In the genomic region with DNA sequence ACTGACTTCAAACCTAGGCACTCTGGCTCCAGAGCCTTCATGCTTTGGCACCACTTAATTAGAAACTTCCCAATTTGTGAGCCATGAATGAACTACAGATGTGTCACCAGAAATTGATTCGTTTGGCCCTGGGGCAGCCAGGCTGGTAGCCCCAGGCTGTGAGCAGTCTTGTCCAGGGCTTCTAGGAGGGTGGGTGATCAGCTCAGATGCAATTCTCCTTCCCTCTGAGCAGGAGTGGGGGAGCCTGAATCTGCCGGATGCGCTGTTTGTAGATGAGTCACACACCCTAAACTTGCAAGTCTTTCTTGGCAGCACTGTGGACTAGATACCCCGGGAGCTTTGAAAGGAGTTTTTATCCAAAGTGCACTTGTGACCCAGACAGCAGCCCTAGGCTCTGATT, we compare ENCODE assay signal across 22 mouse cellular contexts. TPM values are rescaled to one million over a fixed set of nuclear protein-coding genes. Genes with fewer than 3 reads are reported as not detected.
DNase-seq lines count a peak whose midpoint lies in the region; ATAC-seq and TF ChIP-seq lines count a peak whose summit lies in the region.
"Had no signal": no experiment of that assay in that cellular context is flagged by ENCODE, and none has a peak within 500 bp of the region (broad histone marks: within the 10 kb centered on the region; RNA-seq: fewer than 3 reads in every experiment).

No protein-coding gene starts in this region.

- no peak overlapping the region for H3K27ac ChIP-seq in midbrain, embryonic 11.5 days (ENCODE audit: low read depth, low read length)
- no peak overlapping the region for H3K27ac ChIP-seq in midbrain, embryonic 10.5 days (replicated peaks)
- H3K27ac ChIP-seq: forebrain, embryonic 12.5 days; hindbrain, embryonic 10.5 days; hindbrain, postnatal 0 days; left cerebral cortex, adult 2 months; limb, embryonic 12.5 days; liver, embryonic 13.5 days; macrophage had no signal

- no peaks in the 10 kb centered on the region for H3K27me3 ChIP-seq in midbrain, embryonic 11.5 days (ENCODE audit: control insufficient read depth, insufficient read depth, low read length)
- H3K27me3 ChIP-seq in midbrain, embryonic 10.5 days (ENCODE audit: low read depth, poor library complexity, severe bottlenecking), result no peaks in the 10 kb centered on the region
- no peaks in the 10 kb centered on the region for H3K27me3 ChIP-seq in myocyte (ENCODE audit: control insufficient read depth, insufficient read depth, insufficient read length)
- H3K27me3 ChIP-seq: forebrain, embryonic 12.5 days; limb, embryonic 12.5 days; liver, embryonic 13.5 days had no signal

- ATAC-seq in midbrain, embryonic 11.5 days (ENCODE audit: low FRiP score), result 0 out of 2 replicates have a peak, but pooled peaks have one; percentile 24
- ATAC-seq: hindbrain, postnatal 0 days had no signal

- H3ac ChIP-seq in myocyte (ENCODE audit: control insufficient read depth, insufficient read length), result no peak overlapping the region

- no peak overlapping the region for H3K9ac ChIP-seq in midbrain, embryonic 11.5 days (ENCODE audit: low read length)
- H3K9ac ChIP-seq: forebrain, embryonic 12.5 days; limb, embryonic 12.5 days; liver, embryonic 13.5 days; lung, embryonic 14.5 days had no signal

- no peak overlapping the region for H3K4me2 ChIP-seq in midbrain, embryonic 11.5 days
- peak overlapping the region; percentile 4 for H3K4me2 ChIP-seq in myocyte (ENCODE audit: low read depth)
- H3K4me2 ChIP-seq: forebrain, embryonic 12.5 days; limb, embryonic 12.5 days; liver, embryonic 13.5 days; lung, embryonic 14.5 days had no signal

- no peaks in the 10 kb centered on the region for H3K9me3 ChIP-seq in midbrain, embryonic 11.5 days (ENCODE audit: control insufficient read depth, low read length)
- H3K9me3 ChIP-seq in midbrain, embryonic 10.5 days (replicated peaks), result no peaks in the 10 kb centered on the region
- H3K9me3 ChIP-seq: forebrain, embryonic 12.5 days; hindbrain, embryonic 10.5 days; limb, embryonic 12.5 days; liver, embryonic 13.5 days had no signal

- H3K4me1 ChIP-seq in midbrain, embryonic 11.5 days (ENCODE audit: control insufficient read depth, insufficient read depth, low read length), result no peaks in the 10 kb centered on the region
- no peaks in the 10 kb centered on the region for H3K4me1 ChIP-seq in midbrain, embryonic 10.5 days
- H3K4me1 ChIP-seq: liver, embryonic 13.5 days had no signal

- no peak for TF ChIP-seq POLR2A in myocyte (IDR thresholded peaks at IDR 0.05; ENCODE audit: insufficient read length, low read depth)

- H3K36me3 ChIP-seq in midbrain, embryonic 11.5 days (ENCODE audit: control insufficient read depth, insufficient read depth, low read length), result no peaks in the 10 kb centered on the region
- H3K36me3 ChIP-seq in midbrain, embryonic 10.5 days, result no peaks in the 10 kb centered on the region
- no peaks in the 10 kb centered on the region for H3K36me3 ChIP-seq in myocyte (ENCODE audit: control insufficient read depth, insufficient read depth)
- H3K36me3 ChIP-seq: forebrain, embryonic 12.5 days; hindbrain, embryonic 10.5 days; limb, embryonic 12.5 days; liver, embryonic 13.5 days had no signal

- WGBS in midbrain, embryonic 11.5 days, result 79% methylated on average over 4 of the region's 4 CpGs
- WGBS in midbrain, embryonic 10.5 days, result 77% methylated on average over 4 of the region's 4 CpGs

- DNase-seq in midbrain, embryonic 11.5 days (ENCODE audit: low spot score, missing footprints), result no peak
- no peak for DNase-seq in midbrain, embryonic 10.5 days (ENCODE audit: low spot score)
- peak; percentile 90 for DNase-seq in Muller cell, postnatal 12 days (ENCODE audit: inconsistent ontology term)
- peak; percentile 50 for DNase-seq in brain, adult 2 months (ENCODE audit: low read depth, low spot score)
- DNase-seq in liver, result no peak
- DNase-seq in yolk sac, embryonic 10.5 days (ENCODE audit: low spot score), result no peak
- DNase-seq: adrenal gland, adult 2 months; cerebellum, adult 9-11 months; gastrocnemius, postnatal 14 days; kidney, adult 11 months; kidney, postnatal 25 days; liver, embryonic 13.5 days; lung, embryonic 14.5 days; retina, postnatal 1 day; thymus, postnatal 14 days had no signal

- no peaks in the 10 kb centered on the region for H3K79me2 ChIP-seq in myocyte (ENCODE audit: control insufficient read depth, insufficient read depth)

- no peak overlapping the region for H3K4me3 ChIP-seq in midbrain, embryonic 11.5 days (ENCODE audit: low read depth, low read length)
- no peak overlapping the region for H3K4me3 ChIP-seq in midbrain, embryonic 10.5 days
- no peak overlapping the region for H3K4me3 ChIP-seq in myocyte
- H3K4me3 ChIP-seq: forebrain, embryonic 12.5 days; hindbrain, embryonic 10.5 days; left cerebral cortex, adult 2 months; limb, embryonic 12.5 days; liver, embryonic 13.5 days had no signal

TF ChIP-seq in myocyte, 11 proteins besides CTCF, POLR2A, EP300 and RAD21:
- TF ChIP-seq MYOD1 (IDR thresholded peaks at IDR 0.05; ENCODE audit: control insufficient read depth in 1 of 3, insufficient read length in 2 of 3, low read depth in 2 of 3), result no peak
- TF ChIP-seq TCF12 (IDR thresholded peaks at IDR 0.05; ENCODE audit: insufficient read depth, poor library complexity, severe bottlenecking), result no peak
- no peak for TF ChIP-seq SRF (IDR thresholded peaks at IDR 0.05; ENCODE audit: control insufficient read depth, insufficient read length, low read depth)
- no peak for TF ChIP-seq MYOG (IDR thresholded peaks at IDR 0.05; ENCODE audit: control insufficient read depth in 1 of 3, insufficient read depth in 1 of 3, insufficient read length in 2 of 3, low read depth in 2 of 3)

RNA-seq across cellular contexts. Expression of a gene that starts 18.7 kb away (rescaled TPM):
- polyA plus RNA-seq in midbrain, embryonic 11.5 days (2014; fragmentation: Nextera tagmentation; extraction: Ambion mirVana), result 36.4 and 41.5 TPM in 2 replicates
- 33.5 and 34.5 TPM in 2 replicates for polyA plus RNA-seq in midbrain, embryonic 10.5 days (2016; fragmentation: Nextera tagmentation; extraction: Ambion mirVana)
- polyA plus RNA-seq in myocyte (2012; fragmentation: generic; extraction: Trizol), result 3.9 TPM
- polyA plus RNA-seq: macrophage had no signal

Comparison
In these comparisons a context has a peak if more than half of its experiments do, and no peak if none do; other contexts are left out.
1. DNase-seq: peak in Muller cell, postnatal 12 days (single experiment) and brain, adult 2 months (single experiment); none in midbrain, embryonic 11.5 days (single experiment), midbrain, embryonic 10.5 days (single experiment), liver (single experiment) and yolk sac, embryonic 10.5 days (single experiment).